10 mouse cellular contexts compared by ENCODE assay signal in genomic region chr6:142414597-142414996, GRCm38 (mm10). TPM values are rescaled to one million over a fixed set of nuclear protein-coding genes. Genes with fewer than 3 reads are reported as not detected.
DNase-seq lines count a peak whose midpoint lies in the region; ATAC-seq and TF ChIP-seq lines count a peak whose summit lies in the region.
"Had no signal": no experiment of that assay in that cellular context is flagged by ENCODE, and none has a peak within 500 bp of the region (broad histone marks: within the 10 kb centered on the region; RNA-seq: fewer than 3 reads in every experiment).

No protein-coding gene starts in this region.

- under 1% methylated on average over 22 of the region's 24 CpGs for WGBS in heart, embryonic 13.5 days
- WGBS in embryonic facial prominence, embryonic 12.5 days = 0% methylated on average over 24 of the region's 24 CpGs
- 3% methylated on average over 15 of the region's 24 CpGs for WGBS in intestine, postnatal 0 days
- WGBS in neural tube, embryonic 12.5 days = 1% methylated on average over 24 of the region's 24 CpGs

- H3K27me3 ChIP-seq in heart, embryonic 13.5 days (replicated peaks) = peaks cover 42% of the 10 kb centered on the region
- peaks cover 26% of the 10 kb centered on the region for H3K27me3 ChIP-seq in embryonic facial prominence, embryonic 12.5 days
- peaks cover 25% of the 10 kb centered on the region for H3K27me3 ChIP-seq in intestine, postnatal 0 days (replicated peaks; ENCODE audit: control insufficient read depth, insufficient read depth, low read length)
- H3K27me3 ChIP-seq in neural tube, embryonic 12.5 days (replicated peaks) = peaks cover 18% of the 10 kb centered on the region

- no peak overlapping the region for H3K27ac ChIP-seq in heart, embryonic 13.5 days (replicated peaks)
- no peak overlapping the region for H3K27ac ChIP-seq in embryonic facial prominence, embryonic 12.5 days
- no peak overlapping the region for H3K27ac ChIP-seq in intestine, postnatal 0 days (ENCODE audit: low read depth, low read length)
- no peak overlapping the region for H3K27ac ChIP-seq in neural tube, embryonic 12.5 days

- no peak for ATAC-seq in heart, embryonic 13.5 days (ENCODE audit: extremely low read depth, insufficient number of reproducible peaks, low FRiP score, low TSS enrichment)
- ATAC-seq in embryonic facial prominence, embryonic 12.5 days (ENCODE audit: insufficient number of reproducible peaks, insufficient read depth, low FRiP score, low TSS enrichment) = no peak
- ATAC-seq in intestine, postnatal 0 days = no peak
- ATAC-seq in neural tube, embryonic 12.5 days (ENCODE audit: low FRiP score, low read depth) = peak; percentile 61; the same call in 1 of the 2 replicates

- H3K4me1 ChIP-seq in heart, embryonic 13.5 days = peaks cover 11% of the 10 kb centered on the region
- peaks cover 6% of the 10 kb centered on the region; the same call in 1 of the 2 replicates for H3K4me1 ChIP-seq in embryonic facial prominence, embryonic 12.5 days
- H3K4me1 ChIP-seq in intestine, postnatal 0 days (replicated peaks; ENCODE audit: control insufficient read depth, insufficient read depth, low read length) = no peaks in the 10 kb centered on the region
- no peaks in the 10 kb centered on the region for H3K4me1 ChIP-seq in neural tube, embryonic 12.5 days

- TF ChIP-seq CTCF in intestine, postnatal 0 days (IDR thresholded peaks at IDR 0.05; ENCODE audit: low read depth) = no peak

- H3K4me3 ChIP-seq in heart, embryonic 13.5 days = peak overlapping the region; percentile 39
- peak overlapping the region; percentile 38 for H3K4me3 ChIP-seq in embryonic facial prominence, embryonic 12.5 days
- H3K4me3 ChIP-seq in intestine, postnatal 0 days (ENCODE audit: low read depth, low read length) = 0 out of 2 replicates have a peak overlapping the region, but pooled peaks have one; percentile 7
- H3K4me3 ChIP-seq in neural tube, embryonic 12.5 days = no peak overlapping the region; the same call in 1 of the 2 replicates

- peak overlapping the region; percentile 63 for H3K4me2 ChIP-seq in heart, embryonic 13.5 days
- peak overlapping the region; percentile 75 for H3K4me2 ChIP-seq in embryonic facial prominence, embryonic 12.5 days (replicated peaks)
- H3K4me2 ChIP-seq in intestine, postnatal 0 days (replicated peaks; ENCODE audit: low read depth) = peak overlapping the region; percentile 21; the same call in 1 of the 2 replicates
- peak overlapping the region; percentile 58 for H3K4me2 ChIP-seq in neural tube, embryonic 12.5 days (replicated peaks)

- H3K36me3 ChIP-seq in heart, embryonic 13.5 days = no peaks in the 10 kb centered on the region
- H3K36me3 ChIP-seq in embryonic facial prominence, embryonic 12.5 days = no peaks in the 10 kb centered on the region
- no peaks in the 10 kb centered on the region for H3K36me3 ChIP-seq in intestine, postnatal 0 days (ENCODE audit: control insufficient read depth, insufficient read depth)
- H3K36me3 ChIP-seq in neural tube, embryonic 12.5 days = no peaks in the 10 kb centered on the region

- peak overlapping the region; percentile 65 for H3K9ac ChIP-seq in heart, embryonic 13.5 days
- no peak overlapping the region for H3K9ac ChIP-seq in embryonic facial prominence, embryonic 12.5 days
- H3K9ac ChIP-seq in intestine, postnatal 0 days (ENCODE audit: low read depth, low read length) = no peak overlapping the region
- H3K9ac ChIP-seq in neural tube, embryonic 12.5 days = 0 out of 2 replicates have a peak overlapping the region, but pooled peaks have one; percentile 10

- no peak for DNase-seq in heart, adult 11 months
- DNase-seq in thymus, adult 18-20 months = no peak
- no peak for DNase-seq in cerebellum, postnatal 14 days
- DNase-seq in layer of hippocampus, adult 8-10 months (ENCODE audit: low spot score in 2 of 2) = no peak
- DNase-seq: B cell, adult 2 months; heart, adult 18-20 months had no signal

- H3K9me3 ChIP-seq in heart, embryonic 13.5 days = no peaks in the 10 kb centered on the region
- no peaks in the 10 kb centered on the region for H3K9me3 ChIP-seq in embryonic facial prominence, embryonic 12.5 days
- H3K9me3 ChIP-seq in intestine, postnatal 0 days (ENCODE audit: control insufficient read depth) = no peaks in the 10 kb centered on the region
- H3K9me3 ChIP-seq in neural tube, embryonic 12.5 days = no peaks in the 10 kb centered on the region

RNA-seq across cellular contexts. Expression of gene Spx, which starts 1.4 kb away (rescaled TPM):
- polyA plus RNA-seq in heart, embryonic 13.5 days (2015; fragmentation: Nextera tagmentation; extraction: Ambion mirVana) = 0.27 and 0.59 TPM in 2 replicates
- 0.67 and 0.88 TPM in 2 replicates for polyA plus RNA-seq in embryonic facial prominence, embryonic 12.5 days (2016; fragmentation: Nextera tagmentation; extraction: Ambion mirVana)
- polyA plus RNA-seq in intestine, postnatal 0 days (2015; fragmentation: Nextera tagmentation; extraction: Ambion mirVana) = not detected in 2 replicates
- polyA plus RNA-seq in neural tube, embryonic 12.5 days (2016; fragmentation: Nextera tagmentation; extraction: Ambion mirVana) = 0.84 and 1.2 TPM in 2 replicates
- 1 to 10 TPM in 1 of 4 experiments, under 1 TPM in 3; 0.70 to 1.2 (median 0.87) TPM for total RNA-seq in layer of hippocampus, adult 8-10 months (2022)
- total RNA-seq: heart, adult 18-20 months had no signal

RNA-seq across cellular contexts. Expression of gene Golt1b, which starts 27.6 kb away (rescaled TPM):
- 73.2 and 76.7 TPM in 2 replicates for polyA plus RNA-seq in heart, embryonic 13.5 days (2015; fragmentation: Nextera tagmentation; extraction: Ambion mirVana)
- polyA plus RNA-seq in embryonic facial prominence, embryonic 12.5 days (2016; fragmentation: Nextera tagmentation; extraction: Ambion mirVana) = 112 and 117 TPM in 2 replicates
- 29.3 and 30.8 TPM in 2 replicates for polyA plus RNA-seq in intestine, postnatal 0 days (2015; fragmentation: Nextera tagmentation; extraction: Ambion mirVana)
- 89.3 and 92.0 TPM in 2 replicates for polyA plus RNA-seq in neural tube, embryonic 12.5 days (2016; fragmentation: Nextera tagmentation; extraction: Ambion mirVana)
- 10 to 100 TPM; 30.6 to 34.0 (median 33.0) TPM for total RNA-seq in layer of hippocampus, adult 8-10 months (2022)

RNA-seq across cellular contexts. Expression of gene Recql, which starts 27.7 kb away (rescaled TPM):
- polyA plus RNA-seq in heart, embryonic 13.5 days (2015; fragmentation: Nextera tagmentation; extraction: Ambion mirVana) = 18.2 and 18.9 TPM in 2 replicates
- polyA plus RNA-seq in embryonic facial prominence, embryonic 12.5 days (2016; fragmentation: Nextera tagmentation; extraction: Ambion mirVana) = 32.8 and 33.8 TPM in 2 replicates
- polyA plus RNA-seq in intestine, postnatal 0 days (2015; fragmentation: Nextera tagmentation; extraction: Ambion mirVana) = 7.8 and 8.9 TPM in 2 replicates
- polyA plus RNA-seq in neural tube, embryonic 12.5 days (2016; fragmentation: Nextera tagmentation; extraction: Ambion mirVana) = 34.5 and 34.8 TPM in 2 replicates
- total RNA-seq in layer of hippocampus, adult 8-10 months (2022) = 10 to 100 TPM; 21.8 to 25.7 (median 23.6) TPM

RNA-seq across cellular contexts. Expression of gene Gys2, which starts 58.3 kb away (rescaled TPM):
- polyA plus RNA-seq in heart, embryonic 13.5 days (2015; fragmentation: Nextera tagmentation; extraction: Ambion mirVana) = 0.23 and 2.5 TPM in 2 replicates
- polyA plus RNA-seq in embryonic facial prominence, embryonic 12.5 days (2016; fragmentation: Nextera tagmentation; extraction: Ambion mirVana) = not detected in 2 replicates
- not detected in 2 replicates for polyA plus RNA-seq in intestine, postnatal 0 days (2015; fragmentation: Nextera tagmentation; extraction: Ambion mirVana)
- 0.06 TPM in 1 of 2 replicates, not detected in the other for polyA plus RNA-seq in neural tube, embryonic 12.5 days (2016; fragmentation: Nextera tagmentation; extraction: Ambion mirVana)
- under 1 TPM in 3 of 4 experiments, not detected in 1; 0.16 to 0.18 (median 0.16) TPM for total RNA-seq in layer of hippocampus, adult 8-10 months (2022)

Comparison
In these comparisons a context has a peak if more than half of its experiments do, and no peak if none do; other contexts are left out.
1. H3K4me2 ChIP-seq: peak in every context shown above with its lines; median percentile 75 in embryonic facial prominence, embryonic 12.5 days; 63 in heart, embryonic 13.5 days; 58 in neural tube, embryonic 12.5 days; 21 in intestine, postnatal 0 days.
2. H3K9ac ChIP-seq: peak in heart, embryonic 13.5 days (single experiment) and neural tube, embryonic 12.5 days (single experiment); none in embryonic facial prominence, embryonic 12.5 days (single experiment) and intestine, postnatal 0 days (single experiment).